Mouse (Mus musculus): ENCODE data around the gene Polr3h.
A peak's percentile ranks its signal among the peaks of the same experiment; 100 is the strongest.
"Not testable (repeated sequence)": the region's sequence is repeated elsewhere in the genome, so short reads cannot be mapped to it uniquely, and the experiment has no call there.

Gene Polr3h

GRCm38 (mm10) chr15:81915663-81916062 is 10.4 kb downstream of the Polr3h start:
- no peak for DNase-seq (ENCODE audit: low read depth)

DNA sequence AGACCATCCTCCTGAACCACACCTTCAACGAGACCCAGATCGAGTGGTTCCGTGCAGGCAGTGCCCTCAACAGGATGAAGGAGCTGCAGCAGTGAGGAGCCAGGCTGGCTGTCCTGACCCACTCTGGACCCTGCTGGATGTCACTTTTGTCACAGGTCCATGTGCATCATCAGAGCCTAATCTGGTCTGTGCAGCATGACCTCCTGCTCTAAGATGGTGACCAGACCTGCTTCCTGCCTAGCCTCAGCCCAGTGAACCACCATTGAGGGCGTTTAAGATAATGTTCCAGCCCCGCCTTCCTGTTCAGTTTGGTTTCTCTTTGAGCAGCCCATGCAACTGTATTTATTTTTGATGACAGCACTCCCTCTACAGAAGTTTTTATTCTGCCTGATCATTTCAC is 11.4 kb downstream of the Polr3h start:
- no peak for DNase-seq (ENCODE audit: low read depth)

- DNase-seq (ENCODE audit: low read depth), result no peak
Observed at GRCm38 (mm10) chr15:81912498-81912897, 13.5 kb downstream of the Polr3h start.

DNA sequence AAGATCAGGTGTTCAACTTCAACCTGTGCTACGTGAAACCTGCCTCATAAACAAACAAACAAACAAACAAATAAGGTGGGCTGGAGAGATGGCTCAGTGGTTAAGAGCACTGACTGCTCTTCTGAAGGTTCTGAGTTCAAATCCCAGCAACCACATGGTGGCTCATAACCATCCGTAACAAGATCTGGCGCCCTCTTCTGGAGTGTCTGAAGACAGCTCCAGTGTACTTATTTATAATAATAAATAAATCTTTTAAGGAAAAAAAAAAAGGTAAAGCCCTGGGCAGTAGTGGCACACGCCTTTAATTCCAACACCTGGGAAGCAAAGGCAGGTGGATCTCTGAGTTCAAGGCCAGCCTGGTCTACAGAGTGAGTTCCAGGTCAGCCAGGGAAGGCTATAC is 17.3 kb downstream of the Polr3h start:
- DNase-seq (ENCODE audit: low read depth), result not testable (repeated sequence)

DNA sequence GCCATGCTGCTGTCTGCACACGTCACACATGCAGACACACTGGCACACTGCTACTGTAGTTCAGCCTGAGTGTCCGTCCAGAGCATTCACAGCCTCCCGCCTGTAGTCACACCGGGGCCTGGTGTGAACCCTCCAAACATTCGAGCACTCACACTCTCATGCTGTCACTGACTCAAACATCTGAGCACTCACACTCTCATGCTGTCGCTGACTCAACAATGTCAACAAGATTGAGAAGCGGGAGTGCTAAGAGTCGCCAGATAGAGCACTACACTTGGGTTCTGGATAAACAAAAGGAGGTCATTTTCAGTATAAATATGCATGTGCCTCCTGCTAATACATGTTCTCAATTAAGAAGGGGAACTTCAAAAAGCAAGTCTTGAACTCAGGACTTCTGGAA is 18.1 kb downstream of the Polr3h start:
- no peak for DNase-seq (ENCODE audit: low read depth)

DNA sequence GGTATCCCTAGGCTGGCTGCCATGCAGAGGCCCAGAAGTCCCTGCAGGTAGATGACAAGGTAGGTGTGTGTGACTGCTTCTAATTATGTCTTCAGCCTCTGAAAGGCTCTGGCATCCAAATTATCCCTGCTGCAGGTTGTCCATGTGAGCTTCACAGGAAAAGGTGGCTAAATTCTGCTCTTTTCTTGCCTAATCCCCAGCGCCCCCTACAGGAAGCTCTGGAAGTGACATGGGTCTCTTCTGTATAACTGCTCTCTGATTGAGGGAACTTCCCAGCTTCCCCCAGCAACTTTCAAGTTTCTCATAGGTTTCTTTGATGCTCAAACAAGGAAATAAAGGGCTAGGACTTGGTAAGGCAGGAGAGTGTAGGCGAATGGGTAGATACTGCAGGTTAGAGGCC is 21.1 kb downstream of the Polr3h start:
- no peak for DNase-seq (ENCODE audit: low read depth)

DNA sequence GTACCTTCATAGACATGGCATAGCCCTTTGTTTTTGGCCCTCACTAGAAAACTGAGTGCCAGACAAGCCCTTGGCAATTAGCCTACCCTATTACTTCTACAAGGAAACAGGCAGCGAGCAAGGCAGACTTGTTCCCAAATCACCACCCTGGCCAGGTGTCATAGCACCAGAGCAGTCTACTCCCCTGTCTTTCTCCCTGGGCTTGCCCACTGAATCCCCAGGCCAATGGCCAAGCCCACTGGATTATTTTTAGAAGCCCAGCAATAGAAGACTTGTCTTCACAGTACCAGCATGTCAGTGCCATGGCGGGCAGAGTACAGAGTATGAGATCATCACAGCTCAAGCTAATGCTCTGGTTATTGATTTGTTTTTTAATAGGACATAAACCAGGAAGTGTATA is 27.3 kb downstream of the Polr3h start:
- no peak for DNase-seq (ENCODE audit: low read depth)

- no peak for DNase-seq (ENCODE audit: low read depth)
Observed at GRCm38 (mm10) chr15:81897607-81898285, 28.3 kb downstream of the Polr3h start.

DNA sequence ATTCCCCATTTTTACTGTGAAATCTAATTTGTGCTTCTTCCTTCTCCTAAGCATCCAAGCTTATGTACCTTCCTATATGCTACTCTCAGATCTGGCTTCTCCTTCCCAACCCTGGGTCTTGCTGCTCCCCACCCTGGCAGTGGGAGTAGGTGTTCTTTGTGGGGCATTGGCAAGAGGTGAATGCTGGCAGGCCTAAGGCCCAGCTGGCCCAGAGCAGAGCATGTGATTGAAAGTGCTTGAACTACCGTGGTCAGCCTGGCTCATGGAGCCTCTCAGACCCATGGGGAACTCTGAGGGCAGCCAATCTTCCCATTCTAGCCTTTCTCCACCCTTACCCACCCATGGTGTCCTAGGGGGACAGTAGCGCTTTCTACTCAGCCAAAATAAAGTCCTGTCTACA is 29.6 kb downstream of the Polr3h start:
- no peak for DNase-seq (ENCODE audit: low read depth)

DNA sequence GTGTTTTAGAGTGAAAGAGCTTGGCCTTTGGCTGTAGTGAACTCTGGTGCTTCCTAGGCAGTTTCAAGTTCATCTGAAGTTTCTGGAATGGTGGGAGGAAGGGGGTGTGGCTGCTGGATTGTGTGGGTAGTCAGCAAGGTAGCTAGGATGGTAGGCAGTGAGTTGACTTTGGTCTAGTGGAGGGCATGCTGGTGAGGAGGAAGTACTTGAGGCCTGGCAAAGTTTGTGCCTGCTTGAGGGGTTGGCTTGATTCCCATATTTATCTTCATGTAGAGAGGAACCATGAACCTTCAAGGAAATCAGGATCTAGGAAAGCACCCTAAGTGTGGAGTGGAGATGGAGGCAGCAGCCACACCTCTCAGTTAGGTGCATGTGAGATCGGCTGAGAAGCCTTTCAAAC is 32.0 kb downstream of the Polr3h start:
- DNase-seq (ENCODE audit: low read depth), result no peak

GRCm38 (mm10) chr15:81891822-81892580 is 34.0 kb downstream of the Polr3h start:
- no peak for DNase-seq (ENCODE audit: low read depth)

DNA sequence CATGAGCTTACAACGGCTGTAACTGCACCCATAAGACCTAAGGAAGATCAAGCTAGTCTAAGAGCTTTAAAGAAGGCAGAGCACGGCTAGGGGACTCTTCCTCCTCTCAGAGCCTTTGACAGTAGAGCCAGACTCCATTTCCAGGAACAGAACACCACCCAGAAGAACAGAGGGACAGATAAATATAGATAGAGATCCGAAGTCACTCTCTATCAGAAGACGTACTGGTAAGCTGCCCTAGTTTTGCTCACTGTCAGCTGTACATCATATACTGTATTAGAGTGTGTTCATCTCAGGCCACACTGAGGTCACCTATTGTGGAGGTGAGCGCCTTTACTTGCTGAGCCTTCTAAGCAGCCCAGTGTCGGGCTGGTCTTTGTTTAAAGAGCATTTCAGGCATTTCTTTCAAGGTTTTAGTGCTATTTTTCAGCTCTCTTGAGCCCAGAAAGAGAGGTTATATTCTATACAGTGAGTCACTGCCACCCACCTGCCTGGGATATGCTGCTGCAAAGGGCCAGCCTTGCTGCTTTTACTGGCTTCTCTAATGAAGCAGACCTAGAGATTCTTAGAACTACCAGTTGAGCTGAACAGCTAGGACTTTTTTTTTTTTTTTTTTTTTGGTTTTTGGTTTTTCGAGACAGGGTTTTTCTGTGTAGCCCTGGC is 34.8 kb downstream of the Polr3h start:
- DNase-seq (ENCODE audit: low read depth), result no peak

- DNase-seq (ENCODE audit: low read depth), result no peak
Observed at GRCm38 (mm10) chr15:81889175-81889574, 36.9 kb downstream of the Polr3h start.

- no peak for DNase-seq (ENCODE audit: low read depth)
Observed at GRCm38 (mm10) chr15:81886795-81887550, 39.1 kb downstream of the Polr3h start.

- no peak for DNase-seq (ENCODE audit: low read depth)
Observed at GRCm38 (mm10) chr15:81885418-81885934, 40.6 kb downstream of the Polr3h start.

GRCm38 (mm10) chr15:81882348-81882747 is 43.7 kb downstream of the Polr3h start:
- no peak for DNase-seq (ENCODE audit: low read depth)

DNA sequence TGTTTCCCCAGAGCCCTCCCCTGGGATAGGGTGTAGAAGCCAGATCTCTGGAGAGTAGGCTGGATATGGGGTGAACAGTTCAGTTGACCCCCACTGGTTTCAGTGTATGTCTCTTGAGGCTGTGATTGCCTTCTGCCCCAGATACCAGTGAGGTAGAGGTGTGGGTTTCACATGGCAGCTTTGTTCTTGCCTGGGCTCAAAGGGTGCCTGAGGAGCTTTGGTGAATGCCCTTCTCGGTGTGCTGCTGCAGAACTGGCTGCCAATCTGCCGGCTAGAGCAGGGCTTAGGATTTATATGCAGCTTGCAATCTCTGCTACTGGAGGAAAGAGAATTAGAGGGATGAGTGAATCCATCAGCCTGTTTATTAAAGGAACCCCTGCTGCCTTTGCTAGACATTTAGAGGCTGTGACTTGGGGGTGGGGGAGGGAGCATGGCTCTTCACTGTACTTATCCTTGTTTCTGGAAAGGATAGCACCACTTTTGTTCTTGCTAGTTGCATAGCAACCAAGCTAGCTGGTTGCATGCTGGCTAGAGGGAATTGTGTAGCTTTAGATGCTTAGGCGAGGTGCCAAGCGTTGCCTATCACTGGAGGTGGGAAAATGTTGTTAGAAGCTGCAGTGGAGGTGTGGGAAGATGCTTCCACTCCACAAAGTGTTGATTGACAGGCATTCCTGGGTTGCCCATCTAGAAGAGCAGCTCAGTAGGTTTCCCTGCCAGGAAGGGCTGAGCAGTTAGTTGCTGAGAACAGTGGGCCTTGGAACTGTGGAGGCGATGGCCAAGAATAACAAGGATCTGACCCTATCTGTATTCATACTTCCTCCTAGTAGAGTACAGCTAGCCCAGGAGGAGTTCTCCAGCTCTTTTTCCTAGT is 46.3 kb downstream of the Polr3h start:
- DNase-seq (ENCODE audit: low read depth), result no peak

DNA sequence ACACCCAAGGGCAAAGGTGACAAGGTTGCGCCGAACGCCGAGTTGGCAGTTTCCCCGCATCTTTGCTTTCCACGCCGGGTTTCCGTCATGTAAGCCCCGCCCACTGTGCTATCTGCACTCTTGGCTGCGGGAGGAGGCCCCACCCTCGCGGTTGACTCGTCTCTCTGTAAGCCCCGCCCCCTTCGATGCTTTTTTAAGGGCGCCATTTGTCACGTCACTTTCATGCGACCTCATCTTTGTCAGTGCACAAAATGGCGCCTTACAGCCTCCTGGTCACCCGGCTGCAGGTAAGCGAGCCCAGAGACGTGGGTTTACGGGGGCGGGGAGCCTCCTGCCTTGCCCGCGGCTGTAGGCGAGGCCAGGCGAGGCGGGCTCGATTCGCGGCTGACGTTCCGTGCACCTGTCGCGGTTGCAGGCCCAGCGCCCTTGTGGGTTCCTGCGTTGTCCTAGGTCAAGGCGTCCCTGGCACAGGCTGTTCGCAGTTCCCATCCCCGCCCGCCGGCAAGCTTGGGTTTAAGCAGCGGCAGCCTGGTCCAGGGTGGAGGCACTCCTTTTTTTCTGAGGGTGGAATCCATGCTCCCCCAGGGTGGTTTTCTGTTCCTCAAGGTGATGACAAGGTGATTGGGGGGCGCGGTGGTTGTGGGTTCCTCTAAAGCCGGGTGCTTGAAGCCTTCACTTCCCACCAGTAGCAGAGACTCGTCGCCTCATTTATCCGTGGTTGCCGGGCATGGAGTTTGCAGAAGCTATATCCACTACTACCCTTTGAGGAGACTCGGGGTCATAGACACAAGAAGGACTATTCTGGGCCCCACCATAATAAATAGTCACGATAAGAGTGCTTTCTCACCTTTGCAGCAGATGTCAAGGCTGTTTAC is 53.5 kb downstream of the Polr3h start, which contains the start of gene Aco2:
Aco2 (plus strand) TSS at position 48 of the 875 bp plus-strand sequence.
- peak; percentile 93 for DNase-seq (ENCODE audit: low read depth)

DNA sequence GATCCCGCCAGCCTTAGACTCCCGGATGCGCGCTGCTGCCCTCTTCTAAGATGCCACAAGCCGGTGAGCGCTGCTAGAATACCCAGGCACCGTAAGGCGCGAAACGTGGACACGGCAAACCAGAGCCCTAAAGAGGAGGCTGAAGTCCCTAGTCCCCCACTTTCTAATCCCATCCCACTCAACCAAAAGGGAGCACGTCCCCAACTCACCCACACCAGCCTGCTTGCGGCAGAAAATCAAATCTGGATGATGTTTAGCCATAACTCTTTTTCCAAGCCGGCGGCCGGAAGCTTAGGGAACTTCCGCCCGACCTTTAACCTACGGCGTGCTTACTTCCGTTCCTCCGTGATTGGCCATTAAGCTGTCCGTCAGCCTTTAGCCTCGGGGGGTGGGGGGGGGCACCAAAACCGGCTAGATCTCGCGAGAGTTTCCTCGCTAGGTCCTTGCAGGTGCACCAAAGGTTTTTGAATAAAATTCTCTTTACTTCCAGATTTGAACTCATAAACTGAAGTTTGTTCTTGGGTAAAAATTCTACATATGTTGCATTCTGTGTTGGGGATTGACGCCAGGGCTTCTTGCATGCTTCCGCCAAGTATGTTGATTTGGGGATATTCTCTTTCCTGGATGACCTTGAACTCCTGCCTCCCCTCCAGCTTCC is 54.3 kb downstream of the Polr3h start, which contains the start of gene Phf5a:
Phf5a (minus strand) TSS at position 308 of the 658 bp plus-strand sequence.
- DNase-seq (ENCODE audit: low read depth), result peak; percentile 84

Data from fibroblast of lung, adult 2 months (primary cell).